Mouse (Mus musculus): ENCODE measurements around the gene Fntb.

Gene Fntb

DNA sequence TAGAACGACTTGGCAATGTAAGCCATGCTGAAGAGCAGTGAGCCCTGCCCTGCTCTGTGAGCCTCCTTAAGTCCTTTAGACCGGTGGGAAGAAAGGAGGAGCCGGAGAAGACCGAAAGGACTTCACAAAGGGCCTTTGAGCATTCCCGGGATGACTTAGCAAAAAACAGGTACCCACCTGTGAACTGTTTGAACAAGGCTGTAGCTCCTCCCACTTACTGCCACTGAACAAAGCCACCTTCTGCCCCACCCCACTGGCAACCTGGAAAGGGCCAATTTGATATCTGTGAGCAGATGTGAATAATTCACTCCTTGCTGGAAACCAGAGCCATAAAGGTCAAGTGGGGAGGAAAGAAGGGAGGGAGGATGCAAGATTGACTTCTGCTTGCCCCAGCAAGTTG, 30.0 kb downstream of the Fntb start, which contains the start of gene Gpx2:
TSS of gene Gpx2 (minus strand) at position 205 of the 400 bp plus-strand sequence.
- DNase-seq (ENCODE audit: low read depth) = no peak

DNA sequence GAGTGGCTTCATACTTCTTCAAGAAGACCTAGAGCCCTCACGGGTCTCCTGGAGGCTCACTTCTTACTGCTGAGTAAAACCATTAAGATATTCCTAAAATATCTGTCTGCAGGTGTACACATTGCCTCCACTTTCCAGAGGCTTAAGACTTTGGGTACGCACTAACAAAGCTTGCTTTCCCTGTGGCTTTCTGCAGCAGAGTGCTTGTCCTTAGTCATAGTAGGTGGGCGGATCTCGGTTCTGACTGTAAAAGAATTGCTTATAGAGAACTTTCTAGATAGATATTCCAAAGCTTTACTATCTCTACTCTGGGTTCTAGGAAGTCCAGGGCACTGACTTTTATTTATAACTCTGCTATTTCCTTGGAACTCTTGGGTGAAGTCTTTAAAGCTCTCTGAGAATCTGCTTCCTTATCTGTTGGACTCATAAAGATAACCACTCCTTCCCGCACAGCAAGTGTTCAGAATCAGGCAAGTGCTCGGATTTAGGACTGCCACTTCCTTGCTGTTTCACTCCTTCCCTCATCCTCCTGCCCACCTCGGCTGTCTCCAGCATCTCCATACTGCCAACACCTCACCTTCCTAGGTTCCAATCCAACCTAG, 31.6 kb downstream of the Fntb start:
- DNase-seq (ENCODE audit: low read depth) = no peak

DNA sequence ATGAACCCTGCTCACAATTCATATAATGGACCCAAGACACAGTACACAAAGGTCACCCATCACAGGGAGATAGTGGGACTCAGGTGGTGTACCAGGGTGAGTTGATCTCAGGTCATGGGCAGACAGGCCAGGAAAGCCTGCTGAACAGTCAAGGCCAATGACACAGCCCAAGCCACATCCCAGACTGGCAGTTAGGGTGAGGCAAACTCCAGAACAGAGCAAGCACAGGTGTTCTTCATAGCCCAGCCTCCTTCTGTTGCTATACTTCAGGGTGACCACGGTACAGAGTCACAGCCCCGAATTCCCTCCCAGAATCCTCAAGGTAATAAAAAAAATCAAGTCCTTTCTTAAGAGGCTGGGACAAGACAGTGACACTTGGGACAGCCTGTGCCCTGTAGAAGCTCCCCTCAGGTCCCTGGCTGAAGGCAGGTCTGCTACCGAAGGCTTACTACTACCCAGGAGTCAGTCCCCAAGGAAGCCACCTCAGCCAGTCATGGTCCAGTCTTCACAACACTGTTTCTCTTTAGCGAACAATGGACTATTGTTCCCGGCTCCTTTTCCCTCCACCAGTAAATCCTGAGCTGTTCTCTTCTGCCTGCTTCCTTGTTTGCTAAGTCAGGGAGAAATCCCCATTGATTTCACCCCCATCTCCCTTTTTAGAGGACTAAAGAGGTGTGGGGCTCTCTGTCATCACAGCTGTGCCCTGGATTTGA, 32.8 kb downstream of the Fntb start:
- no peak for DNase-seq (ENCODE audit: low read depth)

- DNase-seq (ENCODE audit: low read depth) = no peak
These were observed 37.6 kb downstream of the Fntb start for GRCm38 (mm10) chr12:76803028-76803427.

- DNase-seq (ENCODE audit: low read depth) = peak; percentile 37
These were observed 38.4 kb downstream of the Fntb start for GRCm38 (mm10) chr12:76803700-76804252.

GRCm38 (mm10) chr12:76805056-76805811, 39.8 kb downstream of the Fntb start:
- no peak for DNase-seq (ENCODE audit: low read depth)

DNA sequence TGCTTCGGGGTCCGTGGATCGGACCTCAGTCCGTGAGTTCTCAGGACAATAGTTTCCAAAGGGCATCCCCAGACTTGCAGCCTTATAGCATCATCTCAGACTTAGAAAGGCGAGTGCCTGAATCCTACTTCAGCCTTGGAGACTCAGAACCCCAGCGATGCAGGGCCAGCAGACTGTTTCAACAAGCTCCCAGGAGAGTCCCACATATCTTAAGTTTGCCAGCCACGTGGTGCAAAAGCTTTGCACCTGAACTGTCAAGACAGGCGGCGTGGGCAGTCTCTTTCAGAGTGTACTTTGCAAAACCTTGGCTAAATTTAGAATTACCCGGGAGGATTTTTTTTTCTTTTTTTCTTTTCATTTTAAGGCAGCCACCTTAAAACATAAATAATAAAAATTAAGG, 42.4 kb downstream of the Fntb start:
- DNase-seq (ENCODE audit: low read depth) = no peak

DNA sequence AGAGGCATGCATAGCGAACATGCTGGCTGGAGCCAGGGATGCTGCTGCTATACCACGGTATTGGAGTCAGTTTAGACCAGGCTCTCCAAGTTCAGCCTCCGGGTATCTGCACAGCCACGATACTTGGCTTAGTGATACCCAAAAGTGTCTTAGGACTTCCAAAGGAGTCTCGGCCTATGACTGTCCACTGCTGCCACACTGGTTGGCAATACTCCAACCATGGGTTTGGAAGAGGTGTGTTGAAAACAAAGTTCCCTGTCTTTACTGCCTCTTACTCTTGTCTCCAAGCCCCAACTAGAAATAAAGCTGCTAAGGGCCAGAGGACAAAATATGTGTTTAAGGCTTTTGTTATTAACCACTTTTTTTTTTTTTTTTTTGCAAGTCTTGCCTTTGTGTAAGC, 45.1 kb downstream of the Fntb start:
- no peak for DNase-seq (ENCODE audit: low read depth)

GRCm38 (mm10) chr12:76811006-76811405, 45.6 kb downstream of the Fntb start:
- DNase-seq (ENCODE audit: low read depth) = no peak

DNA sequence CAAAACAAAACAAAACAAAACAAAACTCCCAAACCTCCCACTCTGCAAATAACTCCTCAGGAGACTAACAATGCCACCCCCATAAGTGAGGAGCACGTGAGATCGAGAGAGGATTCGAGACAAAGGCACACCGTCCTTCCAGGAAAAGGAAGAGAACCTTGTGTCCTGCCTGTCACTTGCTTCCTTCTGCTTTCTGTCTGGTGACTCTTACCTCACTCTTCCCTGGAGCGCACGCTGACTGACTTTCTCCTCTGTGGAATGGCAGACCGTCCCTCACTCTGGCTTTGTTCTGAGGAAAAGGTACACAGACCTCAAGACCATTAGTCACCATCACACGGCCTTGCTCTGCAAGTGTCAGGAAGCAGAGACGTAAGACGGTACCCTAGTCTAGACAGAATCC, 48.2 kb downstream of the Fntb start:
- DNase-seq (ENCODE audit: low read depth) = no peak

GRCm38 (mm10) chr12:76814120-76814519, 48.7 kb downstream of the Fntb start:
- DNase-seq (ENCODE audit: low read depth) = no peak

DNA sequence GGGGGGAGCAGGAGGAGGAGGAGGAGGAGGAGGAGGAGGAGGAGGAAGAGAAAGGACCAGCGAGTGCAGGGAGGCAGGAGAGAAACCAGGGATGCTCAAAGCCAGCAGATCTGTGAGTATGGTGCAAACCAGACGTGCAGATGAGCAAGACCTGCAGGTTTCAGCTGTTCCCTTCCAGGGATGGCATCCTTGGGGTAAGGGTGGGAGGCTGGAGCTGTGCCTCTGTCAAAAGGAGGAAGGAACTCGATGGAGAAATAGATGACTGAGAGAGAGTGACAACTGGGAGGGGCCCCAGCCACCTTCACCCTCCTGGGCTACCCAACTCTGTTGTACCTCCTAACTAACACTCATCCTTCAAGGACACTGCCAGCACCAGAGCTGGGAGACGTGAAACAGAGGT, 51.3 kb downstream of the Fntb start:
- no peak for DNase-seq (ENCODE audit: low read depth)

DNA sequence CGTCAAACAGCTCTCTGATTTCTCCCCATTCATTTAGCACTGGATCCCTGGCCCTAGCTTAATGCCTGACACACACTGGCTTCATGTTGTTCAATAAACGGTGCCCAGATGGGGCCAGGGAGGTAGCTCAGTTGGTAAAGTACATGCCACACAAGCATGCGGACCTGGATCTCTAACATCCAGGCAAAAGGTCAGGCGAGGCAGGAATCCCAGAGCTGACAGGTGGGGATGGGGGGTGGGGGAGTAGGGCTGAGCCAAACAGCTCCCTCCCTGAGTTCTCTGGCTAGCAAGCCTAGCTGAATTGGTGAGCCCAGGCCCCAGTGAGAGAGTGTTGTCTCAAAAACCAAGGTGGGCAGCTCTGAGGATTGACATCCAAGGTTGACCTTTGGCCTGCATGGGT, 51.8 kb downstream of the Fntb start:
- DNase-seq (ENCODE audit: low read depth) = no peak

DNA sequence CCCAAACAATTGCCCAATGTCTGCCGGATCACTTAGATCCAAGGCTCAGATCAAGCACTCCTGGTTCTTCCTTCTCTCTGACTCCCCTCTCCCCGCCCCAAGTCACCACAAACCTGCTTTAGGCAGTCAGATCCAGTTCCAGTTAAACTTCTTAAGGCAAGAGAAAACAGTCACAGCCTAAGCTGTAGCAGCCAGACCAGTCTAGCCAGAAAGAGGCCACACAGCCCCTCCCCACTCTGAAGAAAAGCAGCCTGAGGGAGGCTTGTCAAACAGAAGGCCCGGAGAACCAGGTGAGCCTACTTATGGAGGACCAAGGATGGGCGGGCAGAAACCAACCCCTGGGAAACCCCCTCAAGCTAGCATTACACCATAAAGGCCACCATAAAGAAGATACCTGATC, 52.7 kb downstream of the Fntb start:
- no peak for DNase-seq (ENCODE audit: low read depth)

- DNase-seq (ENCODE audit: low read depth) = no peak
These were observed 53.5 kb downstream of the Fntb start for GRCm38 (mm10) chr12:76818908-76819307.

- no peak for DNase-seq (ENCODE audit: low read depth)
These were observed 54.4 kb downstream of the Fntb start for GRCm38 (mm10) chr12:76819816-76820215.

DNA sequence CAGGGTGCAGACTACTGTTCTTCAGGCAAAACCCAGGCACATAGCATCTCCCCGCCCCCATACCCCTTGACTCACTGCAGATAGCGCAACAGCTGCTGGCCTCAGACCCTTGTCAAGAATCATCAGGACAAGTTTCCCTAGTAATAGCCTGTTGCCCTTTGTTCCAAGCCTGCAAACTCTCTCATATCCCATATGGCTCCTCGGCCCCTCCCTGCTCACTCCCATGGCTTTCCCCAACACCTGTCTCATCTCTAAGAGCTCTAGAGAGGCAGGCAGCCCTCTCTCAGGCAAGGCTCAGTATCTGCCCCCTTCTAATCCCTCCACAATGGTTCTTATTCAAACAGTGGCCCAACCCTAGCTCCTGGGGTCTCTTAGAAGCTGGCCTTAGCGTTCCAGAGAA, 55.2 kb downstream of the Fntb start:
- no peak for DNase-seq (ENCODE audit: low read depth)

GRCm38 (mm10) chr12:76822002-76822650, 56.7 kb downstream of the Fntb start:
- DNase-seq (ENCODE audit: low read depth) = no peak

GRCm38 (mm10) chr12:76822651-76823041, 57.3 kb downstream of the Fntb start, which contains the start of gene Rab15:
Gene Rab15, minus strand, starts transcription at chr12:76822908.
- no peak for DNase-seq (ENCODE audit: low read depth)

DNA sequence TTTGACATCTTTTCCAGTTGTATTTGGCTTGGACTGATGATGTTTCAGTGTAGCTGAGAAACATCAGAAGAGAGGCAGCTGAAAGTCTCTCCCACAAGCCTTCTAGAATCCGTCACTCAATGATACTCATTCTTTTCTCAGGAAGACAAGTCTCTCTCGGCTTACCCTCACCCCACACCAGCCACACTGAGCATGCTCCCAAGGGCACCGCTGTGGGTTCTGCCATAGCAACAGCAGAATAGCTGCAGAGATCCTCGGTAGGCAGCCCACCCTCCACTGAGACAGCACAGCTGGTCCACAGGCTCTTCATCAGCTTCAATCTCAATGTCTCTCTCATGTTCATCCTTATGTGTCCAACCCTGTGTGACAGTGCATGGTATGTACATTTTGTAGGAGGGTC, 59.9 kb downstream of the Fntb start:
- no peak for DNase-seq (ENCODE audit: low read depth)

DNA sequence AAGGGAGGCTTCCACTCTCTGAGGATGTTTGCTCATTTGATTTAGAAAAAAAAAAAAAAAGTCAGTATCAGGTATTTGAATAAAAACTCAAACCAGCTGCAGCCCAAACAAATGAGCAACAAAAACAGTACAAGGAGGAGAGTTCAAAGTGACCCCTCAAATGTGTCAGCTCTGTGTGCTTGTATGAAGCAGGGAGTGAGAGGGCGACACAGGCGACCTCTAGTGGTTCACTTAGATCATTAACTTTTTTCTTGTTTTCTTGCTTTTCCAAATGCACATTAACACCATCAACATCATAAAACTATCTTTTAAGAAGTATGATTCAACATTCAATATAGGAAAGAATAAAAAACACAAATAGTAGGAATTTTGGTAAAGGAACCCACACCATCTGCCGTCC, 67.3 kb downstream of the Fntb start:
- no peak for DNase-seq (ENCODE audit: low read depth)

DNA sequence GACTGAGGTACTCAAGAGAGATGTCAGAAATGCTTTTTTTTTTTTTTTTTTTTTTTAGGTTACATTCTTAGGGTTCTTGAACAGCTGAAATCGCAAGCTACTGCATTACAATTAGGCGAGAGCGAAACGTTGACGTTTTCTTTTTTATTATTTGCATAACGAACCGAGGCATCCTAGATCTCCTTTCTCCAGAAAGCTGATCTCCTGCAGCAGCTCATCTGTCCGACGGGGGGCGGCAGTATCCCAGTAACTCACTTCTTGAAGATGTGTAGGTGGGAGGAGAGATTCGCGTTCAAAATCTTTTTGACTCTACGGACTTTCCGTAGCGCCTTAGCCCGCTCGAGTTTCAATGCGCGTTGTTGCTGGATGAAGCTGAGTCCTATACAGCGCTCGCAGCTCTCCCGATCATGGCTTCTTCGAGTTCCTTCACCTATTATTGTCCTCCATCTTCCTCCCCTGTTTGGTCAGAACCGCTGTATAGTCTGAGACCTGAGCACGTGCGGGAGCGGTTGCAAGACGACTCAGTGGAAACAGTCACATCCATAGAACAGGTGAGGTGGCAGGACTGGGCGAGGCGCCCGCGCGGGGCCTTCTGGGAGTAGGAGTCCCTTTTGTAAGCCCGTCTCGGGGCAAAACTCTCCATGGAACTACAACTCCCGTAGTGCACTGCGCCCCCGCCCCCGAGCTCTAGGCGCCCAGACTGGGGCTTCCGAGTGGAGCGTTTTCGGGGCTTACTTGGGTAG, 71.9 kb downstream of the Fntb start:
- DNase-seq (ENCODE audit: low read depth) = peak; percentile 95
